Mouse (Mus musculus) right cerebral cortex, adult 2 months (tissue): Measurements from ENCODE around the gene Pan2.
"Not testable (repeated sequence)": the region's sequence is repeated elsewhere in the genome, so short reads cannot be mapped to it uniquely, and the experiment has no call there.

ENCODE experiments used
- DNase-seq, 2 experiments: peaks; one replicate each; pipeline ENCODE4 v3.0.0; 2021 to 2022; ENCODE audit warnings: low spot score in 2 of 2

Gene Pan2

DNA sequence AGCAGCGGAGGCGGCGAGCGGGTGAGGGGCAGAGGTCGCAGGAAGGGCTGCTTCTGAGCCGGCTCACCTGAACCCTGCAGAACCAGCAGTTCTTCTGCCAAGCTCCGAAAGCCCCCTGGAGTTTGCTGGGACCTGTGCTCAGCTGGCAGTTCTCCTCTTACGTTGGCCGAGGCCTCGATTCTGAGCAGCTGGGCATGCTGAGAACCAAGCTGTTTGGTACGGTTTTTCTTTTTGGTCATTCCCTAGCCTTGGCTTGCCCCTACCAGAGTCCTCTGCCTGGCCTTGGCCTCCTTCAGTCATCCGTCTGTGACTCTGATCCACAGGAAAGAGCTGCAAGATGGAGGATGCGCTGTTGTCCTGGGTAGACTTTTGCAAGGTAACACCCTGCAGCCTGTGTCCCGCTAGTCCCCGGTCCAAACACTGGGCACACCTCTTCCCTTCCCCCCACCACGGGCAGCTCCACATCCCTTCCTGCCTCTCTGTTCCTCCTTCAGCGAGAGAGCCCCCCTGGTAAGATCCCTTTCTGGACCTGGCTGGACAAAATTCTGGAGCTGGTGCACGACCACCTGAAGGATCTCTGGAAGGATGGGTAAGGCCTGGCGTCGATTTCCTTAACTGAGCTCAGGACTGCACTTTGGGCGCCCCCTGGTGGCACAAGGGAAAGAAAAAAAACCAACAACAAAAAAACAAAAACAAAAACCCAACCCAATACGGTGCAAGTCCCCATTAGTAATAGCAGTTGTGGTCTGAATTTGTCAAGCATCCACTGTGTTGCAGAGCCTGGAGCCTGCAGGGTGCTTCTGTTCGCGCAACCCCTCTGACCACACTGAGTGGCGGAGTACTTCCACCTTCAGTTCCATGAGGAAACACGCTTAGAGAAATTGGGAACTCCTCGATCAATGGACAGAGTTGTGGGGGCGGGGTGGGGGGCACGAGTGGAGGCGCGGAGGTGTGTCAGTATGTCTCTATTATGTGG, 19.2 kb upstream of the Pan2 start:
- DNase-seq: peak; percentile 73 to 74

DNA sequence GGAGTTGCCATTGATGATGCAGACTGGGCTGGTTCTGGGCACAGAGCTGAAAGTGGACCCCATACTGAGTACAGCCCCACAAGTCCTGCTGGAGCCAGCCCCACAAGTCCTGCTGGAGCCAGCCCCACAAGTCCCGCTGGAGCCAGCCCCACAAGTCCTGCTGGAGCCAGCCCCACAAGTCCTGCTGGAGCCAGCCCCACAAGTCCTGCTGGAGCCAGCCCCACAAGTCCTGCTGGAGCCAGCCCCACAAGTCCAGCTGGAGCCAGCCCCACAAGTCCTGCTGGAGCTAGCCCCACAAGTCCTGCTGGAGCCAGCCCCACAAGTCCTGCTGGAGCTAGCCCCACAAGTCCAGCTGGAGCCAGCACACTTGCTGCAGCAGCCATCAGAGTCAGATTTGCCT, 12.5 kb upstream of the Pan2 start:
- not testable (repeated sequence) for DNase-seq

- no peak for DNase-seq
These were observed 6.6 kb upstream of the Pan2 start for GRCm38 (mm10) chr10:128296370-128297090.

GRCm38 (mm10) chr10:128297221-128297620, 5.9 kb upstream of the Pan2 start:
- DNase-seq: no peak

DNA sequence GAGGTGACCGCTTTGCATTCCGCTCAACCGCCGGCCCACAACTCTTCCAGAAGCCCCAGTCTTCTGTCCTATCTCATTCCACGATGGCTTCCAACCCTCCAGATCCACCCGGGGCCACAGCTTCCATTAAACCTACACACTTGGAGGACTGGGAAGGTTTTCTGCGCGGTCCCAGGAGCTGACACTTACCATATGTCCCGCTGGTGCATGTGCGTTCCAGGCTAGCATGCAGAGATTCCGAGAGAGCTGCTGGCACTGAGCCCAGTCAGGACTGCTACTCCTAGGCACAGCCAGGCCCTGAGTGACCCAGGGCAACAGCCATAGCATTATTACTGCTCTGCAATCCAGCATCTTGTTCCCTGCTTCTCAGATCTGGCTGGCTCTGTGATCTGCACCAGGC, 5.5 kb upstream of the Pan2 start:
- no peak for DNase-seq

GRCm38 (mm10) chr10:128298243-128298642, 4.9 kb upstream of the Pan2 start:
- no peak for DNase-seq

- no peak for DNase-seq
These were observed 4.4 kb upstream of the Pan2 start, which contains the start of gene Il23a for GRCm38 (mm10) chr10:128298702-128299171. TSS of gene Il23a (minus strand) at chr10:128298752.

DNA sequence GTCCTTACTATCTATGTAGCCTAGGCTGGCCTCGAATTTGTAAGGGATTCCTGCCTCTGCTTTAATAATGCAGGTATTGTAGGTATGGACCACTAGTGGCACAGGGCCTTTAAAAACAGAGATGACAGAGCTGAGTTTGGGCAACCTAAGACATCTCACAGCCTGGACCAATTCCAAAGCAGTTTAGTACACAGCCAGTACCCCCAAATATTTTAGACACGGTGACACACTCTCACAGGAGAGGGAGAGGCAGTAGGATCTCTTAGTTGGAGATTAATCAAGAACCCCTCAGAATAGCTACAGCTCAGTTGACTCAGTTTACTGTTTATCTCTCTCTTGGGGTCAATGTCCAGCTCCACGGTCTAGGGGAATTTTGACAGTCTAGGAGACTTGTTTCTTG, 778 bp upstream of the Pan2 start:
- DNase-seq: no peak

GRCm38 (mm10) chr10:128302785-128303125, 380 bp upstream of the Pan2 start:
- DNase-seq: no peak

- no peak for DNase-seq
These were observed 6.5 kb downstream of the Pan2 start for GRCm38 (mm10) chr10:128309654-128310053.

- no peak for DNase-seq
These were observed 7.0 kb downstream of the Pan2 start for GRCm38 (mm10) chr10:128310177-128310576.

GRCm38 (mm10) chr10:128310902-128311301, 7.8 kb downstream of the Pan2 start:
- no peak for DNase-seq

GRCm38 (mm10) chr10:128315578-128315977, 12.4 kb downstream of the Pan2 start:
- DNase-seq: no peak

DNA sequence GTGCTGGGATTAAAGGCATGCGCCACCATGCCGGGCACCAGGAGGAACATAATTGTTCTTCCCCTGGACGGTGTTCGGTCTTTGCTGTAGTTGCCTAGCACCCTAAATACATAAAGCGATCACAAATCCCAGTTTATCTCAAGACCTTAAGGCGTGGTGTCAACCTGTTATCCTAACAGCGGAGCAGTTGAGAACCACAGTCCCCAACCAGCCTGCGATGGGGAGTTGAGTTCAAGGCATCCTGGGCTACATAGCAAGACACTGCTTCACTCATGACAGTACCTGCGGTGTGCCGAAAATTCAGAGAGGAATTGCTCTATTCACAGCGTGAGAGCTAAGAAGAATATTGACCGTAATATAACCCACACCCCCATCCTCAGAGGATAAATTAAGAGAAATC, 18.5 kb downstream of the Pan2 start:
- DNase-seq: no peak

DNA sequence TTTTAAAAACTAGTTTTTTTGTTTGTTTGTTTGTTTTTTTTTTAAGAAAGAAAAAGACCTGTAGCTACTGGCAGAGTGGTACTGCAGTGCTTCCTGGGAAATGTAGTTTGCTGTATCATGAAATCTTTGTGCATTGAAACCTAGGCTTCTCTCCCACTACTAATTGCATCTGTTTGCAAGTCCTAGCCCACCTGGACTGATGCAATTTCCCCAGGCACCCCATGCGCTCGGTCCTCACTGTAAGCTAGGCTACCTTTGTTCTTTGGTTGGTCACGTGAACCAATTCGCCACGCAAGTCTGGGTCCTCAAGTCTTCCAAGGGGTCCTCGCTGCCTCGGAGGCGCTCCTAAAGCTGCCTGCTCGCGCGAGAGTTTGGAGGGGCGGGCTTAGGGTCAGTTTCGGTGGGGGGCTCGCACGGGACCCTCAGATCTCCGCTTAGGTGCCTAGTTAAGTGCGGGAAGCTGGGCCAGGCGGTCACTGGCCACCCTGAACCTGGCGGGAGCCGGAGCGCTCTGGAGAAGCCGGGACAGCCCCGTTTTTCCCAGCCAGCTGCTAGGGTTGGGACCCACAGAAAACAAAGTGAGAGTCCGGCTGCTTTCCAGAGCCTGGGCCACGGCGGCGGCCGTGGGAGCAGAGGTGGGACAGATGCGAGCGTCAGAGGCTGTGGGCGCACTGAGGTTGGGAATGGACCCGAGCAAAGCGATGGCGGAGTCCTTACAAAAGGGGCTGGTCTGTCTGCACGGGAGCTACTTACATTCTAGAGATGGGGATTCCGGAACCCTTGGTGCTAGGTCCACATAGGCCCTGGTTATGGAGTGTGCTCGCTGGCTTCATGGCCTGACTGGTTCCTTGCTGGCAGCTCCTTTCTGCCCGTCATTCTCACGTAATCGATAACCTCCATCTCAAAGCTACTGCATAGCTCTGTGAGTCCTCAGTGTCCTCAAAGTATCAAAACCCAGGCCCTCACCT, 19.3 kb downstream of the Pan2 start, which contains the start of gene Cnpy2:
Gene Cnpy2, plus strand, starts transcription at position 319 of the 968 bp plus-strand sequence.
- peak; percentile 82 to 92 for DNase-seq

DNA sequence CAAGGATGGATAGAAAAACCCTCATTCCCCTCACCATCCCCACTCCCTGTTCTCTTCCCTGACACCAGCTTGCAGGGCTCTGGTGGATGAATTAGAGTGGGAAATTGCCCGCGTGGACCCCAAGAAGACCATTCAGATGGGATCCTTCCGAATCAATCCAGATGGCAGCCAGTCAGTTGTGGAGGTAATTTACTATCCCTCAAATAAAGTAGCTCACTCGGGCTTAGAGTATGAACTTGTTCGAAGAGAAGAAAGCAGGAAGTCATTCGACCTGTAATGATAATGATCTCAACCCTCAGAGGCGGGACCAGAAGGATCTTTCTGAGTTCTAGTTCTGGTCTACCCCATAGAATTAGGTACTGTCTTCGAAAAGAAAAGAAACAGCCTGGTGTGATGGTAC, 20.4 kb downstream of the Pan2 start:
- no peak for DNase-seq

DNA sequence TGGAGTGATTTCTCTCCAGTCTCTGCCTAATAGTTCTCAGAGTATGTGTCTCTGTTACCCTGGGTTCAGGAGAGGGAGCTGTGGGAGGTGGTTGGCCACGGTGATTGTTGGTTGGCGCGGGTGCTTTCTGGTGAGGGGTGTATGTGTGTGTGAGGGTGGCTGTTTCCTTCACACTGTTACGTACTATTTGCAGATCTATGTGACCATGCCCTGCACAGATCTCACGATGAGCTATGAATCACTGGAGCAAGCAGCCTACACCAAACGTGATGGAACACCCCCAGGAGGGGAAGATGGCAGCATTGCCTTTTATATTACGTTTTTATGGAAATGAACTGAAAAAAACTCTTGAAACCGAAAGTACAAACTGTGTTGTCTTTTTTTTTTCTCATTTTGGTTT, 23.7 kb downstream of the Pan2 start:
- DNase-seq: peak in 1 of 2 experiments; percentile 24

DNA sequence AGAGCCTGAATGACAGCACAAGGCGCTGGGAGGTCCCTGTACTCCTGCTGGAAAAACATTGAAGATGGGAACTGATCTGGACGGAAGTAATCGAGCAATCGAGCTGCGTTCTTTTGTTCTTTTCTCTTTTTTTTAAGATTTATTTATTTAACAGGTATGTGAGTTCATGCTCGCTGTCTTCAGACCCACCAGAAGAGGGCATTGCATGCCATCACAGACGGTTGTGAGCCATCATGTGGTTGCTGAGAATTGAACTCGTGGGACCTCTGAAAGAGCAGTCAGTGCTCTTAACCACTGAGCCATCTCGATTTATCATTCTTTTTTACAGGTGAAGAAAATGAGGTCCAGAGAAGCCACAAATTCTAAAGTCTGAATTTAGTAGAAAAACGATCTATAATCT, 24.5 kb downstream of the Pan2 start:
- no peak for DNase-seq

- DNase-seq: not testable (repeated sequence)
These were observed 29.5 kb downstream of the Pan2 start for GRCm38 (mm10) chr10:128332358-128333249.

- peak; percentile 69 to 83 for DNase-seq
These were observed 32.4 kb downstream of the Pan2 start for GRCm38 (mm10) chr10:128335582-128335981.
